Mouse (Mus musculus) heart, postnatal 0 days (tissue): Measurements from ENCODE around the gene Chek2. TPM values are rescaled to one million over a fixed set of nuclear protein-coding genes. Genes with fewer than 3 reads are reported as not detected.

Experiments used
- ATAC-seq: fragments of 200-750 bp; cut with Nextera tagmentation; 2 replicates; pipeline ENCODE4 v1.8.0; 2017; ENCODE audit warnings: low read depth, moderate number of reproducible peaks, moderate library complexity; ENCODE audit not compliant: insufficient read depth
- DNase-seq: peaks from one replicate; pipeline ENCODE4 v3.0.0-alpha.2; 2016; ENCODE audit warnings: low spot score
- H3K27ac ChIP-seq: fragments of 300-500 bp; sonication (generic); 2 replicates; pipeline ENCODE4 v1.5.1; 2014; ENCODE audit warnings: low read depth, mild to moderate bottlenecking
- H3K27me3 ChIP-seq: fragments of 300-500 bp; sonication (generic); 2 replicates; pipeline ENCODE4 v1.6.1; 2014; ENCODE audit warnings: low read length, mixed read lengths; ENCODE audit not compliant: control insufficient read depth, insufficient read depth
- H3K36me3 ChIP-seq: fragments of 300-500 bp; sonication (generic); replicated peaks from 2 replicates; pipeline ENCODE4 v1.6.1; 2014; ENCODE audit warnings: low read length, mixed read lengths; ENCODE audit not compliant: control insufficient read depth, insufficient read depth
- H3K4me1 ChIP-seq: fragments of 300-500 bp; sonication (generic); 2 replicates; pipeline ENCODE4 v1.6.1; 2014; ENCODE audit warnings: antibody characterized with exemption; ENCODE audit not compliant: control insufficient read depth, insufficient read depth
- H3K4me2 ChIP-seq: fragments of 300-500 bp; sonication (generic); 2 replicates; pipeline ENCODE4 v1.6.1; 2014; ENCODE audit warnings: low read depth, mild to moderate bottlenecking, low read length, moderate library complexity
- H3K4me3 ChIP-seq: fragments of 300-500 bp; sonication (generic); 2 replicates; pipeline ENCODE4 v1.5.1; 2014; ENCODE audit warnings: low read depth, low read length
- H3K9ac ChIP-seq: fragments of 300-500 bp; sonication (generic); replicated peaks from 2 replicates; pipeline ENCODE4 v1.6.1; 2014; ENCODE audit warnings: low read depth, low read length, mixed read lengths
- H3K9me3 ChIP-seq: fragments of 300-500 bp; sonication (generic); replicated peaks from 2 replicates; pipeline ENCODE4 v1.6.1; 2016; ENCODE audit warnings: low read length; ENCODE audit not compliant: control insufficient read depth
- CTCF ChIP-seq: IDR thresholded peaks from 2 replicates; pipeline ENCODE4 v1.5.1; 2016; ENCODE audit warnings: antibody characterized with exemption, control low read depth, low read depth
- EP300 ChIP-seq: IDR thresholded peaks from 2 replicates; pipeline ENCODE4 v1.6.1; 2016; ENCODE audit warnings: antibody characterized with exemption, low read depth
- WGBS: fragments of 180-500 bp; shearing (Covaris S2); extraction: QIAGEN DNeasy Blood & Tissue Kit; methylation state at CpG from one replicate; pipeline ENCODE4 v1.1.7; 2014; 5-methylcytosine and 5-hydroxymethylcytosine counted together
- polyA plus RNA-seq: library from polyadenylated mRNA; unstranded; fragments of >200 nt; fragmentation: Nextera tagmentation; extraction: Ambion mirVana; gene quantifications from 2 replicates; pipeline ENCODE4 v1.2.1, GENCODE M21; 2015
- total RNA-seq: library from RNA; depleted of rRNA; stranded (reverse); fragments of >200 nt; gene quantifications from 2 replicates; pipeline ENCODE4 v1.2.3, GENCODE M21; 2014; ENCODE audit warnings: low replicate concordance

Chek2 gene
- total and polyA plus RNA-seq, 2 experiments from 2014 or later = 2.5 to 6.1 TPM

GRCm38 (mm10) chr5:110841046-110841862 is 1.5 kb downstream of the Chek2 start:
- Histone ChIP-seq H3K4me3 (no peak overlapping the region), H3K4me2 (no peak overlapping the region), H3K9ac (no peak overlapping the region), H3K9me3 (no peaks in the 10 kb centered on the region), H3K27ac (no peak overlapping the region), H3K27me3 (no peaks in the 10 kb centered on the region), H3K4me1 (0 out of 2 replicates have a peak, but pooled peaks cover 6% of the 10 kb centered on the region), H3K36me3 (peaks cover 10% of the 10 kb centered on the region; the same call in 1 of the 2 replicates)
- DNase-seq (no peak), ATAC-seq (no peak)
- 89% methylated on average over 14 of the region's 14 CpGs for WGBS
- TF ChIP-seq CTCF (no peak), EP300 (no peak)

DNA sequence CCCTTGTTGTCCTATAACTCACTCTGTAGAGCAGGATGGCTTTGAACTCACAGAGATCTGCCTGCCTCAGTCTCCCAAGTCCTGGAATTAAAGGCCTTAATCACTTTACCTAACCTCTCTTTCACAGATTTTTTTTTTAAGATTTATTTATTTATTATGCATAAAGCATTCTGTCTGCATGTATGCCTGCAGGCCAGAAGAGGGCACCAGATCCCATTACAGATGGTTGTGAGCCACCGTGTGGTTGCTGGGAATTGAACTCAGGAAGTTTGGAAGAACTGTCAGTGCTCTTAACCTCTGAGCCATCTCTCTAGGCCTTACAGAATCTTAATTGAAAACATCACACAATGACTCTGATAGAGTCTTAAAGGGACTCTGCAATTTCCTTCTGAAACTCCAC is 13.2 kb downstream of the Chek2 start:
- peaks cover 29% of the 10 kb centered on the region for H3K36me3 ChIP-seq
- H3K27ac ChIP-seq = no peak overlapping the region
- no peak overlapping the region for H3K4me3 ChIP-seq
- H3K27me3 ChIP-seq = no peaks in the 10 kb centered on the region
- no peak for DNase-seq
- H3K4me1 ChIP-seq = peaks cover 10% of the 10 kb centered on the region
- WGBS = 79% methylated on average over 1 of the region's 1 CpGs
- H3K9me3 ChIP-seq = no peaks in the 10 kb centered on the region
- ATAC-seq = no peak
- H3K9ac ChIP-seq = no peak overlapping the region
- no peak overlapping the region for H3K4me2 ChIP-seq
- TF ChIP-seq CTCF (no peak), EP300 (no peak)

DNA sequence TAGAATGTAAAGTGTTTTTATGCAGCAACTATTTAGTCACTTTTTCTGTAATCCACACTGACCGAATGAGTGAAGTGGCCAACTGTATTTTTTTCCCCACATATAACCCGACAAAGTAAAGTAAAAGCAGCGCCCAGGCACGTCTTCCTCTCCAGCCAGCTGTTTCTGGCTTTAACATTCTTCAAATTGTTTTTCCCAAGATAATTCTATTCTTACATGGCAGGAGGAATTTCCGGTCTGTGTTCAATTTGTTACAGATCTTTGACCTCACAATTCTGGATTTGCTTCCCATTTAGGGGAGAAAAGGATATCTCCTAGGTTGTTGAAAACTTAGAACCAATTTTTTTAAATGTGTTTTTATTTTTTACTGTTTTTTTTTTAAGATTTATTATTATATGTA is 17.3 kb downstream of the Chek2 start:
- TF ChIP-seq EP300 = no peak
- 6% methylated on average over 5 of the region's 5 CpGs for WGBS
- DNase-seq (peak; percentile 68), ATAC-seq (peak; percentile 39; the same call in 1 of the 2 replicates)
- peaks cover 15% of the 10 kb centered on the region for H3K4me1 ChIP-seq
- H3K36me3 ChIP-seq = peaks cover 4% of the 10 kb centered on the region; the same call in 1 of the 2 replicates
- H3K27me3 ChIP-seq = no peaks in the 10 kb centered on the region
- H3K9ac ChIP-seq = no peak overlapping the region
- H3K4me2 ChIP-seq = no peak overlapping the region
- H3K9me3 ChIP-seq = no peaks in the 10 kb centered on the region
- peak overlapping the region; percentile 70 for H3K27ac ChIP-seq
- H3K4me3 ChIP-seq = no peak overlapping the region

GRCm38 (mm10) chr5:110859013-110859650 is 19.4 kb downstream of the Chek2 start:
- peaks cover 15% of the 10 kb centered on the region for H3K4me1 ChIP-seq
- H3K36me3 ChIP-seq = no peaks in the 10 kb centered on the region; the same call in 1 of the 2 replicates
- ATAC-seq (peak; percentile 70), DNase-seq (peak; percentile 56)
- peak overlapping the region; percentile 38 for H3K4me2 ChIP-seq
- no peaks in the 10 kb centered on the region for H3K9me3 ChIP-seq
- H3K9ac ChIP-seq = 0 out of 2 replicates have a peak overlapping the region, but pooled peaks have one; percentile 7
- peak overlapping the region; percentile 84 for H3K27ac ChIP-seq
- no peaks in the 10 kb centered on the region for H3K27me3 ChIP-seq
- WGBS = 37% methylated on average over 13 of the region's 13 CpGs
- TF ChIP-seq EP300 (no peak), CTCF (no peak)
- peak overlapping the region; percentile 20; the same call in 1 of the 2 replicates for H3K4me3 ChIP-seq

DNA sequence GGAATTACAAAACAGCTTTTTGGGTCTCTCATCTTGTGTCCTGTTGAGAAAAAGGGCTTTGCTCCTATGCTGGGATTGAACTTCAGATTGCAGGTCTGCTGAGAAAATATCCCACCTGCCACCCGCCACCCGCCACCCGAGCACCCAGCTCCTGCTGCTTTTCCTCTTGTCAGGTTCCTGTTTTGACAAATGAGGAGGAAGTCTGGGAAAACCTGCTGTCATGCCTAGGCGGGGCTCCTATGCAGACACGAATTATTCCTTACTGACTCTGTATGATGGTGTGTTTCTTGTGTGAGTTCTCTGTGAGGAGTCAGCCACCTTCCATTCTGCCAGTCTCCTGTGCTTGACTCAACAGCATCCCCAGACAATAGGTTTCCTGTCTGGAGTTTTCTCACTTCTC is 20.7 kb downstream of the Chek2 start:
- no peak overlapping the region for H3K4me3 ChIP-seq
- WGBS = 72% methylated on average over 5 of the region's 5 CpGs
- ATAC-seq (no peak), DNase-seq (no peak)
- H3K27me3 ChIP-seq = no peaks in the 10 kb centered on the region
- TF ChIP-seq CTCF (no peak), EP300 (no peak)
- H3K4me1 ChIP-seq = peaks cover 15% of the 10 kb centered on the region
- H3K4me2 ChIP-seq = no peak overlapping the region
- H3K27ac ChIP-seq = peak overlapping the region; percentile 84
- H3K9ac ChIP-seq = no peak overlapping the region
- no peaks in the 10 kb centered on the region; the same call in 1 of the 2 replicates for H3K36me3 ChIP-seq
- H3K9me3 ChIP-seq = no peaks in the 10 kb centered on the region
